Mouse (Mus musculus): ENCODE measurements at regions not wholly inside any gene's neighbourhood (a gene's known extent, or its start where the extent isn't known, plus 50 kb on each side); places are given as distances from the start of the nearest gene placed in this dataset.

GRCm38 (mm10) chr1:41551271-41551670, 745.9 kb downstream of the Tmem182 start:
- intact Hi-C loops (cut with DNase I), result loop anchor here (10.0 kb wide), 1 partner anchor 104 kb away; no protein-coding TSS in a partner anchor
- DNase-seq, result no peak

GRCm38 (mm10) chr1:41555607-41556006, 750.2 kb downstream of the Tmem182 start:
- peak; percentile 63 to 64 for DNase-seq
- intact Hi-C loops (cut with DNase I), result loop anchor here (10.0 kb wide), 1 partner anchor 99 kb away; no protein-coding TSS in a partner anchor

GRCm38 (mm10) chr1:41559101-41559665, 753.8 kb downstream of the Tmem182 start:
- intact Hi-C loops (cut with DNase I), result loop anchor here (10.0 kb wide), 1 partner anchor 96 kb away; no protein-coding TSS in a partner anchor
- no peak for DNase-seq

GRCm38 (mm10) chr1:41559991-41560390, 754.6 kb downstream of the Tmem182 start:
- intact Hi-C loops (cut with DNase I), result loop anchor here (10.0 kb wide), 1 partner anchor 95 kb away; no protein-coding TSS in a partner anchor
- DNase-seq, result no peak

- DNase-seq, result no peak
- intact Hi-C loops (cut with DNase I), result no loop called here
Observed at GRCm38 (mm10) chr1:41603471-41603870, 798.1 kb downstream of the Tmem182 start.

DNA sequence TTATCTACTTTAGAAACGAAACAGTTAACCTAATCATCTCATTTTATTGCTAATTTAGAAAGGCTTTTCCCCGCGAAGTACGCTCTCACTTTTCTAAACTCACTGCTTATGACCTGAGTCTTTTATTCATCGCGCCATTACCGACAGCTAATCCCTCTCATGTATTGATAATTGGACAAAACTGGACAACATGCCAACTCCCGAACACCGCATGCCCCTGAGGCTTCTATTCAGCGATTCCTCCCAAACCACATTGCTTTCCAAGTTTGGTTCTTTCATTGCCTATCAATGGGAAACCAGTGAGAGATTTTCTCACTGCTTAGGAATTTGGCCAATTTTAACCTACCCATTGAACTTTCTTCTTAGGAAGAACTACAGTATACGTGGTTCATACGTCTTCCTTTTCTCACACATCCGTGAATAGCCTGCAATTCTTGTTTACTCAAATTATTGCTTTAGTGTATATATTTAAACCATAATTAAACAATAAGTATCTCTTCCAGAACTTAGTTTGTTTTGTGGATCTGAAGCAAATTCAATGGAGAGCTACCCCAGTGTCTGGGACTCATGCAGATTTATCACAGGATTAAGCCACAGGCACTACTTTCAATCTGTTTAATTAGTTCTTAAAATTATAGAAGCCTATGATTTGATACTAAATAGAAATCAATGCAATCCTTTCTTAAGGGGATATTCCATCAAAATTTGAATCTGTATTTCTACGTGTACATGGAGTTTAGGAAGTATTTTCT, 799.8 kb downstream of the Tmem182 start:
- DNase-seq, result no peak
- intact Hi-C loops (cut with DNase I), result no loop called here

DNA sequence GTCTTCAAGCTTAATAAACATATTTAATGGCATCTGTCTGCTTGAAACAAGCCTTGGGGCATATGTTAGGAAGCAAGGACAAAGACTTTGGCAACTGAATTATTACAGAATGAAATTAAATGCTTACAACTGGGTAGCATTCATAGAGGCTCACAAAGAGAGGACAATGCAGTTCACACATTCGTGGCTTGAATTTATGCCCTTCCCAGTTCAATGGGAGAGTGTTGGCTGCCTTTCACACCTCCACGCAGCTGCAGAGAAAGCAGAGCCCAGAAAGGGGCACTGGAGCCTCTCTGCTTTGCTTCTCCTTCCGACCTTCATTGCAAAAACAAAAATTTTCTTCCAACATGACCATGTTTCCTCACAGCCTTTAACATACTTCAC, 800.3 kb downstream of the Tmem182 start:
- DNase-seq, result no peak

GRCm38 (mm10) chr1:41610783-41611182, 805.4 kb downstream of the Tmem182 start:
- DNase-seq, result no peak
- intact Hi-C loops (cut with DNase I), result no loop called here

More for the DNA sequence above, 800.3 kb downstream of the Tmem182 start:
- intact Hi-C loops (cut with DNase I), result no loop called here

- DNase-seq, result peak in 1 of 2 experiments; percentile 2
- intact Hi-C loops (cut with DNase I), result loop anchor here (10.0 kb wide), 1 partner anchor 97 kb away; no protein-coding TSS in a partner anchor
Observed at GRCm38 (mm10) chr1:41651804-41652203, 846.4 kb downstream of the Tmem182 start.

- intact Hi-C loops (cut with DNase I), result loop anchor here (10.0 kb wide), 1 partner anchor 97 kb away; no protein-coding TSS in a partner anchor
- no peak for DNase-seq
Observed at GRCm38 (mm10) chr1:41652210-41652609, 846.8 kb downstream of the Tmem182 start.

DNA sequence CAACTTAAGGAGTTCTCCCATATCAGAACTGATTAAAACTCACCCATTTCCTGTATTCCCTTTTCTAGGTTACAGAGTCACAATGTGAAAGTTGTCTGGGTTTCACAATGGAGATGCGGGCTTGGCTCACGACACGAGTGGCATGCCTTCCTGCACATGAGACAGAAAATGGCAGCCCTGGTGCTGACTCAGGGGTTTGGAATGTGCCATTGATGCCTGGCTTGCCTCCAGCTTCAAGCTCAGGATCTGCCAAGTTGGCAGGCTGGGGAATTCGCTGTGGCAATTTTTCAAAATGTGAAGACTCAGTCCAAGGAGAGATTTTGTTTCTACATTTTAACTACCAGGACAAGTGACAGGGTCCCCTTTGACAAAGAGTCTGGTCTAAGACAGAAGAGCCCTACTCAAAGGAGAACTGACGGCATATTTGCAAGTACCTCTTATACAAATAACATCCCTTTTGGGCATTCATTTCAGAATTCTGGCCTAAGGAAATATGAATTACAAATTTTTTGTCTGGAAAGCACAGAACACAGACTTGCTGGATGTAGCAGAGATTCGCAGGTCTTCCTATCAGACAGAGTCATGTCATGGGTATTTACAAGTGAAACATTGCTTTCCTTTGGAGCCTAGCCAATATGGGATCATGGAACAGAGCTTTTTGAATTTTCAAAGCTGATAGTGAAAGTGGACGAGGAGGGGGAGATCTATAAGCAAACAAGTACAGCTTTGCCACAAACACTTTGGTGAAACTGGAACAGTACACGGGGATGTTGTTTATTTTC, 847.4 kb downstream of the Tmem182 start:
- intact Hi-C loops (cut with DNase I), result loop anchor here (10.0 kb wide), 1 partner anchor 98 kb away; no protein-coding TSS in a partner anchor
- DNase-seq, result peak; percentile 70 to 72

DNA sequence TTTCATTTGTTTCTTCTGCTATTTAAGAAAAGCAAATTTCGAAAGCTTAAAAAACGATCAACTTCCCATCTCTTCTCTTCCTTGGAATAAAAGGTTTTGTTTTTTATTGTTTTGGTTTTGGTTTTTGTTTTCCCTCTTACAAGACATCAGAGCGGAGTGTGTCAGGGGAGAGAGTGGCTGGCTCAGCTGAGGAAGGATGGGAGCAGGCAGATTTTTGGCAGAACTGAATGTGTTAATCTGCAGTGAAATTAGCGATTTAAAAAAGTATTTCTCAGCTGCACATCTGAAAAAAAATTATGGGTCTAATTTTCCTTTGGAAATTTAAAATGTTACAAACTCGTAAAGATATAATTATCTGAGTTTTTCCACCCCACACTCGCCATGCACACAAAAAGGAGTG, 868.7 kb downstream of the Tmem182 start:
- DNase-seq, result no peak
- intact Hi-C loops (cut with DNase I), result no loop called here

- intact Hi-C loops (cut with DNase I), result no loop called here
- DNase-seq, result no peak
Observed at GRCm38 (mm10) chr1:41675345-41675744, 869.9 kb downstream of the Tmem182 start.

GRCm38 (mm10) chr1:41705692-41706091, 900.3 kb downstream of the Tmem182 start:
- intact Hi-C loops (cut with DNase I), result no loop called here
- no peak for DNase-seq

DNA sequence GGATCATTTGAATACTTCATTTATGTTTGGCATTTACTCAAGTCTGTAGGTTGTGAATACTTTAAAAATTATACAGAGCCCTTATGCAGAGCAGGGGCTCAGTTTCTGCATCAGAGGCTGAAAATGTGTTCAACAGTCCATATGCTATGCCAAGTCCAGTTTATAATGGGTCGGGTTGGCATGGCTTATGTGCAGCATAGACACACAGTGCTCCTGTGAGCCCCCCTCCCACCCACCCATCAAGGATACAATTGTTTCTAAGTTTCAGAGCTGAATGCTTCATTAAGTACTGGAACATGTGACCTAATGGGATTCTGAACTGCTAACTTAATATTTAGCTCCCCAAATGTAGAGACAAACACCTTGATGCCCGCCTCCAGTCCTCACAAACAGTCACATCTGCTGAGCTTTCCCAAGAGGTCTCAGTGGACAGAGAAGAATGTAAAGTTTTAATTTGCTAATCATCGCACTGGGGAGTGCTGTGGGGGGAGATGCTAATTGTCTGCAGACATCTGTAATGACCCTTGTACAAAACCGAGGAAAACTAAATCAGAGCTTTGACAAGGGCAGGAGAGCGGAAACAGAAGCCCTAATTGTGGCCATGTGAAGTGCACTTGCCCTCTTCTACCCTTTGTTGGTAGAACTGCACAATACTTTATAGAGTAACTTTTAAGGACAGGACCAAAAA, 937.4 kb downstream of the Tmem182 start:
- intact Hi-C loops (cut with DNase I), result no loop called here
- no peak for DNase-seq

DNA sequence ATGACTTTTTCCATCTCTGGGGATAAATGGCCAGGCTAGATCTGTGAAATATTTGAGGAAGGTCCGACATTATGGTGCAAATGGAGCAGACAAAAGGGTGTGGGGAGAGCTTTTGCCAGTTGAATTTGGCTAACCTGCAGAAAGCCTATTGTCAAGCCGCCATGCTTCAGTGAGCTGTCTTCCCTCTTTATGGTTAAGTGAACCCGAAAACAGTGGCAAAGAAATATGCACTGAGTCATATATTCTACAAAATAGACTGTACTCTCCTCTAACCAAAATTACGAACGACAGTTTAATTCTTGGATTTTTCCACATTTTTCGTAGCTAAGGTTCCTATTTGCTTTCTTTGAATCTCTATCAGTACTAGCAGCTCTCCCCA, 937.9 kb downstream of the Tmem182 start:
- intact Hi-C loops (cut with DNase I), result no loop called here
- no peak for DNase-seq

DNA sequence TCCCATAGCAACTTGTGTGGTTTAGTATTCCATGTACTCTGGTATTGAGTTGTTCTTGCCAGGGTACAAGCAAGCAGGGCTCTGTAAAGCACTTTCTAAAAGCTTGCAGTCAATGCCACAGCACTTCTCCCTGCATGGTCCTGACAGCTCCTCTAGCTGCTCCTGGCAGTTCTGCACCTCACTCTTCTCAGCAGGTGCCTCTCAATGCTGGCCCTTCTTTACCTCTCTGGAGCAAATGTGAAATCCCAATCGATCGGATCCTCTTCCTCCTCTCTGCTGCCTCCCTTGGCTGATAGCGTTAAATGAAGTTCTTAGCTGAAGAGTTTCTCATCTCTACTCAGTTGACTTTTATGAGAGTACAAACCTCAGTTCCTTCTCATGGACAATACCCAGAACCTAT, 939.1 kb downstream of the Tmem182 start:
- intact Hi-C loops (cut with DNase I), result no loop called here
- DNase-seq, result no peak

DNA sequence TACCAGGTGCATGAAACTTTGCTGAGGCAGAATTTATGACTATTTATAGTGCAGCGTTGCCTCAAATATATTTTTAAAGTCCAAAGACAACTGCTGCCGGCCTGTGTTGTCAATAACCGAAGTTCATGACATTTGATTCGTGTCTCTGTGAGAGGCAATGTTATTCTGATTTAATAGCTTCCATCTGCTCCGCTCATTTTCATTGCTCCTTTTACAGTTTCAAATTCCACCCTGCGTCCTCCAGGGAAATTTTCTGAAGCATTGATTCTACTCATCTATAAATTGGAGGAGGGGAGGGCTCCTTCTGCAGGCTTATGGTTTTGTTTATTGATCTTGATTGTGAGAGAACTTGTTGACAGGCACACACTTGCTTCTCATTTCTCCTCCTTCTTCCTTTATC, 936.2 kb upstream of the Pou3f3 start:
- no peak for DNase-seq
- intact Hi-C loops (cut with DNase I), result no loop called here
